Mouse (Mus musculus): ENCODE measurements around the gene Gm28043. TPM values are rescaled to one million over a fixed set of nuclear protein-coding genes. Genes with fewer than 3 reads are reported as not detected.
A peak's percentile ranks its signal among the peaks of the same experiment; 100 is the strongest.

Gene Gm28043
- polyA plus RNA-seq, 1 experiment from 2014 or later: 4.0 TPM

DNA sequence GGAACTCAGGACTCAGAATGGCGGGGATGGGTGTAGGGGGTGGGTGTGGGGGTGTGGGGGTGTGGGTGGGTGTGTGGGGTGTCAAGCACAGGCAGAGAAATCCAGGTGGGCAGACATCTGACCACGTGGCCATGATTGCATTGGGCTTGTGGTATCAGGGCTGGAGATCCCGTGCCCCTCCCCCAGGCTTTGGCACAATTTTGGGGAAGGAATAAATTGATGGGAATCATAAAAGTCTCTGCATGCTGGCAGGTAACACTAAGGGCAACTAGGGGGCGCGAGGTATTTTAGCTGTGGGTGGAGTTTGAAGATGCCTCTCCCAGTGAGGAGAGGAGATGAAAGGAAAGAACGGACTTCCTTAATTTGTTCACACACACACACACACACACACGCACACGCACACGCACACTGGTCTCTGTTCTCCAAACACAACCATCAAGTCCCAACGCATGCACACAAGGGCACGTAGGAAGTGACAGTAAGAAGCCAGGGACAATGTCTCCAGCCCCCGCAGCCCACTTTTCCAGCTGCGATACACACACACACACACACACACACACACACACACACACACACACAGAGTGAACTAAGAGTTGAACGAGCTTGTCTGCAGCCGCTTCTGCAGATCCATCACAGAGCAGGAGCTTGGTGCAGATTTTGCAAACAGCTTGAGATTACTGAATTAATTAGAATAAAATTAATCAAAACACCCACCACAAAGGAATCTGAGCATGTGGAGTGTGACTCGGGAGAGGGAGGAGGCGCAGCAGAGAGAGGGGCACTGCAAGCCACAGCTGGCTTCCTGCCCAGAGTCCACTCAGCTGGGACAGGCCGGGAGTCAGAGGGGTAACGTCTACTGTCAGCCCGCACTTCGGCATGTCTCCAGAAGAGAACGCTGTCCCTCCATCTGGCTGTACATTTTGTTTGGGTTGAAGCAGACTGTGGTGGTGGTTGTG lies 123.5 kb downstream of the Gm28043 start:
- Histone ChIP-seq H3K9me3 (replicated peaks) (no peaks in the 10 kb centered on the region; the same call in 1 of the 2 replicates), H3K9ac (peak overlapping the region; percentile 1; the same call in 1 of the 2 replicates), H3K27ac (peak overlapping the region; percentile 85), H3K4me2 (peak overlapping the region; percentile 39), H3K4me1 (peaks cover 42% of the 10 kb centered on the region), H3K36me3 (ENCODE audit: poor library complexity, severe bottlenecking) (no peaks in the 10 kb centered on the region), H3K4me3 (no peak overlapping the region), H3K27me3 (no peaks in the 10 kb centered on the region)
- ATAC-seq: peak; percentile 83
- WGBS: 36% methylated on average over 22 of the region's 22 CpGs

- no peak overlapping the region for H3K9ac ChIP-seq
- H3K9me3 ChIP-seq (replicated peaks): no peaks in the 10 kb centered on the region
- WGBS: 55% methylated on average over 6 of the region's 6 CpGs
- H3K4me3 ChIP-seq: no peak overlapping the region
- no peak for ATAC-seq
- H3K27ac ChIP-seq: no peak overlapping the region
- H3K4me2 ChIP-seq: no peak overlapping the region
- no peaks in the 10 kb centered on the region for H3K36me3 ChIP-seq (ENCODE audit: poor library complexity, severe bottlenecking)
- H3K4me1 ChIP-seq: peaks cover 25% of the 10 kb centered on the region
- H3K27me3 ChIP-seq: no peaks in the 10 kb centered on the region
Observed at GRCm38 (mm10) chr17:29747466-29747865, 132.8 kb downstream of the Gm28043 start.

Small RNAs within 50 kb of the gene (microRNA-seq; reads per million reads assigned to microRNA genes)
- gene Mir7667: not detected

Other genes with a start within 250 kb of the Gm28043 start
- 21.0 and 22.0 TPM in 2 replicates for gene Pim1, start 124.1 kb upstream of the Gm28043 start, polyA plus RNA-seq (2015; fragmentation: Nextera tagmentation; extraction: Ambion mirVana)
- not detected in 2 replicates for gene Gm17657, start 65.2 kb upstream of the Gm28043 start, polyA plus RNA-seq (2015; fragmentation: Nextera tagmentation; extraction: Ambion mirVana)
- gene Tbc1d22b, start 65.1 kb upstream of the Gm28043 start, polyA plus RNA-seq (2015; fragmentation: Nextera tagmentation; extraction: Ambion mirVana): 17.7 and 20.1 TPM in 2 replicates
- 1.2 and 1.3 TPM in 2 replicates for gene Tmem217, start 62.5 kb upstream of the Gm28043 start, polyA plus RNA-seq (2015; fragmentation: Nextera tagmentation; extraction: Ambion mirVana)
- 104 and 108 TPM in 2 replicates for gene Rnf8, start 86 bp upstream of the Gm28043 start, polyA plus RNA-seq (2015; fragmentation: Nextera tagmentation; extraction: Ambion mirVana)
- 135 and 153 TPM in 2 replicates for gene Cmtr1, start 45.7 kb downstream of the Gm28043 start, polyA plus RNA-seq (2015; fragmentation: Nextera tagmentation; extraction: Ambion mirVana)
- 13.0 and 14.2 TPM in 2 replicates for gene Ccdc167, start 102.2 kb downstream of the Gm28043 start, polyA plus RNA-seq (2015; fragmentation: Nextera tagmentation; extraction: Ambion mirVana)

Data from forebrain, embryonic 13.5 days (tissue).